Mouse (Mus musculus) gastrocnemius, adult 2 months (tissue): ENCODE data around the gene Rnaset2a. TPM values are rescaled to one million over a fixed set of nuclear protein-coding genes. Genes with fewer than 3 reads are reported as not detected.
"Not testable (repeated sequence)": the region's sequence is repeated elsewhere in the genome, so short reads cannot be mapped to it uniquely, and the experiment has no call there.

Experiments
- DNase-seq: peaks from one replicate; pipeline ENCODE4 v3.0.0; 2022
- H3K27ac ChIP-seq: fragments of 200-600 bp; 2 replicates; pipeline ENCODE4 v1.8.1; 2022; ENCODE audit warnings: mild to moderate bottlenecking
- H3K4me3 ChIP-seq: fragments of 200-600 bp; 2 replicates; pipeline ENCODE4 v1.8.1; 2022; ENCODE audit warnings: mild to moderate bottlenecking, moderate library complexity
- CTCF ChIP-seq: fragments of 200-600 bp; IDR thresholded peaks from 2 replicates; pipeline ENCODE4 v1.8.1; 2022; ENCODE audit warnings: antibody characterized with exemption, mild to moderate bottlenecking, moderate library complexity
- intact Hi-C: fragments of 180-260 bp; cut with DNase I; formaldehyde crosslinking; loops from one replicate; pipeline ENCODE4 v1.15.1; 2025
- long read RNA-seq, 2 experiments: library from polyadenylated mRNA; stranded (forward); transcript quantifications; one replicate each; pipeline ENCODE4 v2.0.0; 2021
- total RNA-seq, 2 experiments: library from RNA; stranded (reverse); gene quantifications; 2 replicates each; pipeline ENCODE4 v1.2.3; 2021

Rnaset2a gene
- total RNA-seq: 10 to 100 TPM; 14.1 to 16.9 TPM
- long read RNA-seq, experiment 1, transcript Rnaset2a-201 (9 exons, 1,793 nt): major isoform, 27 of 29 reads
- long read RNA-seq, experiment 1, partial matches to known transcripts: 0 of 29 reads
- long read RNA-seq, experiment 1, other reads (novel, unspliced or antisense): 0 of 29 reads
- long read RNA-seq, experiment 2, transcript Rnaset2a-202 (10 exons, 2,456 nt): minor isoform, 5 of 47 reads
- long read RNA-seq, experiment 2, transcript Rnaset2a-201 (9 exons, 1,793 nt): major isoform, 38 of 47 reads
- long read RNA-seq, experiment 2, partial matches to known transcripts: 3 of 47 reads
- long read RNA-seq, experiment 2, other reads (novel, unspliced or antisense): 1 of 47 reads

GRCm38 (mm10) chr17:8147439-8148316 lies at the start of gene Rnaset2a, which contains the start of gene Gm49673:
Rnaset2a (minus strand) TSS chr17:8148097.
Gm49673 (minus strand) TSS chr17:8147788.
- peak; percentile 59 for DNase-seq
- intact Hi-C loops: not testable (repeated sequence)
- Histone ChIP-seq H3K27ac (peak within 1 kb of the TSS; percentile 90), H3K4me3 (peak within 1 kb of the TSS; percentile 80)

GRCm38 (mm10) chr17:8197652-8198051 lies 49.8 kb upstream of the Rnaset2a start:
- DNase-seq: no peak
- TF ChIP-seq CTCF: peak; percentile 11; the same call in 1 of the 2 replicates
- intact Hi-C loops: no loop called here

GRCm38 (mm10) chr17:8195685-8196376 lies 47.9 kb upstream of the Rnaset2a start:
- H3K27ac ChIP-seq: no peak overlapping the region
- H3K4me3 ChIP-seq: no peak overlapping the region
- intact Hi-C loops: no loop called here
- no peak for TF ChIP-seq CTCF
- no peak for DNase-seq

More at GRCm38 (mm10) chr17:8197652-8198051, 49.8 kb upstream of the Rnaset2a start:
- no peak overlapping the region for H3K27ac ChIP-seq
- no peak overlapping the region for H3K4me3 ChIP-seq

GRCm38 (mm10) chr17:8193678-8194077 lies 45.8 kb upstream of the Rnaset2a start:
- no peak for DNase-seq
- H3K27ac ChIP-seq: no peak overlapping the region
- TF ChIP-seq CTCF: no peak
- intact Hi-C loops: no loop called here
- H3K4me3 ChIP-seq: no peak overlapping the region

- intact Hi-C loops: no loop called here
- Histone ChIP-seq H3K27ac (no peak overlapping the region), H3K4me3 (no peak overlapping the region)
- no peak for DNase-seq
- no peak for TF ChIP-seq CTCF
Measured at GRCm38 (mm10) chr17:8184217-8184616, 36.3 kb upstream of the Rnaset2a start.

- DNase-seq: no peak
- no peak overlapping the region for H3K4me3 ChIP-seq
- no peak overlapping the region for H3K27ac ChIP-seq
- TF ChIP-seq CTCF: no peak
- intact Hi-C loops: no loop called here
Measured at GRCm38 (mm10) chr17:8183815-8184214, 35.9 kb upstream of the Rnaset2a start.

- no peak for DNase-seq
- intact Hi-C loops: no loop called here
- Histone ChIP-seq H3K4me3 (no peak overlapping the region), H3K27ac (no peak overlapping the region)
- no peak for TF ChIP-seq CTCF
Measured at GRCm38 (mm10) chr17:8177090-8177489, 29.2 kb upstream of the Rnaset2a start.

- H3K4me3 ChIP-seq: no peak overlapping the region
- no peak for TF ChIP-seq CTCF
- H3K27ac ChIP-seq: no peak overlapping the region
- intact Hi-C loops: no loop called here
- DNase-seq: no peak
Measured at GRCm38 (mm10) chr17:8171081-8171480, 23.2 kb upstream of the Rnaset2a start.

- H3K27ac ChIP-seq: no peak overlapping the region
- TF ChIP-seq CTCF: no peak
- DNase-seq: no peak
- intact Hi-C loops: no loop called here
- no peak overlapping the region for H3K4me3 ChIP-seq
Measured at GRCm38 (mm10) chr17:8170331-8170730, 22.4 kb upstream of the Rnaset2a start.

- H3K4me3 ChIP-seq, intact Hi-C loops: not testable (repeated sequence)
- peak overlapping the region; percentile 53 for H3K27ac ChIP-seq
- DNase-seq: peak; percentile 47
Measured at GRCm38 (mm10) chr17:8167436-8167835, 19.5 kb upstream of the Rnaset2a start.

GRCm38 (mm10) chr17:8166454-8166853 lies 18.6 kb upstream of the Rnaset2a start:
- H3K4me3 ChIP-seq: peak overlapping the region; percentile 74
- intact Hi-C loops: not testable (repeated sequence)

GRCm38 (mm10) chr17:8165977-8166376 lies 18.1 kb upstream of the Rnaset2a start:
- peak overlapping the region; percentile 74 for H3K4me3 ChIP-seq
- DNase-seq, intact Hi-C loops: not testable (repeated sequence)
- H3K27ac ChIP-seq: peak overlapping the region; percentile 78

More at GRCm38 (mm10) chr17:8166454-8166853, 18.6 kb upstream of the Rnaset2a start:
- DNase-seq, H3K27ac ChIP-seq: not testable (repeated sequence)

- H3K27ac ChIP-seq: peak overlapping the region; percentile 78
- peak overlapping the region; percentile 74 for H3K4me3 ChIP-seq
- intact Hi-C loops: not testable (repeated sequence)
- DNase-seq: peak; percentile 46
Measured at GRCm38 (mm10) chr17:8165608-8165945, 17.7 kb upstream of the Rnaset2a start.

- intact Hi-C loops: not testable (repeated sequence)
- peak; percentile 26 for DNase-seq
- Histone ChIP-seq H3K27ac (peak within 1 kb of the TSS; percentile 93), H3K4me3 (peak within 1 kb of the TSS; percentile 74)
Measured at GRCm38 (mm10) chr17:8164701-8165607, 17.1 kb upstream of the Rnaset2a start, which contains the start of gene Fgfr1op. Fgfr1op (plus strand) TSS chr17:8165501.
